ENCODE assay signal across 8 mouse cellular contexts in the genomic region with DNA sequence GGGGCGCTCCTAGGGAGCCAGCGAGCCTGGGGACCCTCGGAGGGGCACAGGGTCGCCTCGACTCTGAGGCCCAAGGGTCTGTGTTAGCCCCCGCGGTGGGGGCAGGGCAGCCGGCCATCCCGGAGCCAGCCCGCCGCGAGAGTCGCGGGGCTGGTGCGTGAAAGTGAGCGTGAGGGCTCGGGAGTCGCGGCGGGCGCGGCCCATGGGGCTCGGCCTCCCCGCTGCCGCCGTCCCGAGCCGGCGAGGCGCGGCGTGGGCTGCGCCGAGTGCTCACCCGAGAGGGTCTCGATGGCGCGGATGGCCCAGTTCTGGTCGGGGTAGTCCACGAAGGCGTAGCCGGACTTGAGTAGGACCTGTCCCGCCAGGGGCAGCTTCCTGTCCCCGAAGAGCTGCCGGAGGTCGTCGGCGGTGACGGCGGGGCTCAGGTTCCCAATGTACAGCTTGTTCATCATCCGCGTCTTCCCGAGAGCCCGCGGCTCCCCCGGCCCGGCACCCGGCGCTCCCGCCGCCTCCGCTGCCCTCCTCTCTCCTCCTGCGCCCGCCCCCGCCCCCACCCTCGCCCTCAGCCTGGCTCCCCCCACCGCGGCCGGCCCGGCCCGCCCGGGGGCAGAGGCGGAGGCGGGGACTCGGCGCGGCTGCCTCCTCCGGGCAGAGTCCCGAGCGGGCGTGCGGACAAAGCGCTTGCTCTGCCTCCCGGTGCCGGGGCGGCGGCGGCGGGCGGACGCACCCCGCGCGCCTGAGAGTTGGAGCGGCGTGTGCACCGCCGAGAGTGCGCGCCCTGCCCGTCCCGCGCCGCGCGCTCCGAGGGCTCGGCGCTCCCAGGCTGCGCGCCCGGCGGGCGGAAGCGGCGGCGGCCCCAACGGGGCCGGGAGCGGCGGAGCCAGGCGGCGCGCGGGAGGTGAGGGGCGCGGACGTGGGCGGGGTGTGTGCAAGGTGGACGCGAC. TPM values are rescaled to one million over a fixed set of nuclear protein-coding genes. Genes with fewer than 3 reads are reported as not detected.
DNase-seq lines count a peak whose midpoint lies in the region; ATAC-seq and TF ChIP-seq lines count a peak whose summit lies in the region.

Gene Igf2bp2, minus strand, starts transcription at position 788 of the 944 bp plus-strand sequence.

- TF ChIP-seq POLR2A in bone marrow macrophage, adult 2 months (IDR thresholded peaks at IDR 0.05; ENCODE audit: borderline replicate concordance, low read depth, low read length), result no peak

- no peak for TF ChIP-seq CTCF in bone marrow macrophage, adult 2 months (IDR thresholded peaks at IDR 0.05; ENCODE audit: low read depth, low read length)
- TF ChIP-seq CTCF in gastrocnemius, adult 2 months (IDR thresholded peaks at IDR 0.05), result no peak
- no peak for TF ChIP-seq CTCF in midbrain, postnatal 0 days (IDR thresholded peaks at IDR 0.05)

- H3K9me3 ChIP-seq in hindbrain, embryonic 14.5 days (ENCODE audit: control insufficient read depth, low read length), result no peaks in the 10 kb centered on the region
- H3K9me3 ChIP-seq in midbrain, postnatal 0 days (ENCODE audit: low read length), result no peaks in the 10 kb centered on the region

- H3K9ac ChIP-seq in hindbrain, embryonic 14.5 days, result peak within 1 kb of the TSS; percentile 91
- peak within 1 kb of the TSS; percentile 60 for H3K9ac ChIP-seq in midbrain, postnatal 0 days (replicated peaks; ENCODE audit: low read length, poor library complexity, severe bottlenecking)

- peak within 1 kb of the TSS; percentile 97 for H3K4me3 ChIP-seq in bone marrow macrophage, adult 2 months (ENCODE audit: insufficient read depth, low read length)
- H3K4me3 ChIP-seq in gastrocnemius, adult 2 months, result peak within 1 kb of the TSS; percentile 77
- peak within 1 kb of the TSS; percentile 93 for H3K4me3 ChIP-seq in hindbrain, embryonic 14.5 days (replicated peaks; ENCODE audit: low read length)
- H3K4me3 ChIP-seq in midbrain, postnatal 0 days (ENCODE audit: low read depth, low read length), result peak within 1 kb of the TSS; percentile 69

- intact Hi-C loops in gastrocnemius, adult 2 months (cut with DNase I), result no loop called here

- peak; percentile 5 for DNase-seq in CD4-positive, CD25-positive, alpha-beta regulatory T cell, adult 2 months (ENCODE audit: low read depth, low spot score)
- peak; percentile 81 for DNase-seq in gastrocnemius, adult 2 months
- peak; percentile 69 for DNase-seq in hindbrain, embryonic 14.5 days (ENCODE audit: low spot score)
- DNase-seq in liver, result peak; percentile 70
- DNase-seq in midbrain, postnatal 0 days (ENCODE audit: low spot score), result peak; percentile 34
- DNase-seq in thymus, postnatal 14 days, result peak; percentile 22

- H3K27me3 ChIP-seq in hindbrain, embryonic 14.5 days (ENCODE audit: control insufficient read depth, insufficient read depth, low read length), result no peaks in the 10 kb centered on the region
- H3K27me3 ChIP-seq in midbrain, postnatal 0 days (ENCODE audit: insufficient read depth, low read length), result no peaks in the 10 kb centered on the region

- no peak within 1 kb of the TSS for H3K27ac ChIP-seq in bone marrow macrophage, adult 2 months (ENCODE audit: insufficient read depth, low read depth, low read length)
- peak within 1 kb of the TSS; percentile 74 for H3K27ac ChIP-seq in gastrocnemius, adult 2 months
- H3K27ac ChIP-seq in hindbrain, embryonic 14.5 days, result peak within 1 kb of the TSS; percentile 84
- H3K27ac ChIP-seq in midbrain, postnatal 0 days (ENCODE audit: low read depth, low read length), result no peak within 1 kb of the TSS

- WGBS in hindbrain, embryonic 14.5 days, result under 1% methylated on average over 91 of the region's 131 CpGs
- 0% methylated on average over 65 of the region's 131 CpGs for WGBS in midbrain, postnatal 0 days

- no peak for ATAC-seq in CD4-positive, CD25-positive, alpha-beta regulatory T cell, adult 4 months
- ATAC-seq in hindbrain, embryonic 14.5 days (ENCODE audit: low FRiP score), result peak; percentile 82
- peak; percentile 73 for ATAC-seq in midbrain, postnatal 0 days (ENCODE audit: low FRiP score)

- H3K36me3 ChIP-seq in hindbrain, embryonic 14.5 days (replicated peaks; ENCODE audit: control insufficient read depth, insufficient read depth), result no peaks in the 10 kb centered on the region
- no peaks in the 10 kb centered on the region for H3K36me3 ChIP-seq in midbrain, postnatal 0 days (ENCODE audit: insufficient read depth, low read length)

- H3K4me1 ChIP-seq in bone marrow macrophage, adult 2 months (ENCODE audit: control insufficient read depth, insufficient read depth, low read length), result no peaks in the 10 kb centered on the region
- peaks cover 18% of the 10 kb centered on the region for H3K4me1 ChIP-seq in hindbrain, embryonic 14.5 days (replicated peaks; ENCODE audit: control insufficient read depth, insufficient read depth, low read length)
- H3K4me1 ChIP-seq in midbrain, postnatal 0 days (ENCODE audit: insufficient read depth, low read length), result peaks cover 6% of the 10 kb centered on the region; the same call in 1 of the 2 replicates

- peak within 1 kb of the TSS; percentile 70 for H3K4me2 ChIP-seq in hindbrain, embryonic 14.5 days (replicated peaks)
- peak within 1 kb of the TSS; percentile 99 for H3K4me2 ChIP-seq in midbrain, postnatal 0 days (ENCODE audit: low read depth, low read length, poor library complexity, severe bottlenecking)

RNA-seq across cellular contexts. Expression of gene Igf2bp2, which starts in this region (rescaled TPM):
- 1 to 10 TPM; 1.1 to 1.2 TPM for polyA plus RNA-seq in CD4-positive, CD25-positive, alpha-beta regulatory T cell, adult 4 months (2017; shearing (Covaris generic))
- 8.3 and 10.7 TPM in 2 replicates for polyA plus RNA-seq in bone marrow macrophage, adult 2 months (2012; ENCODE audit: insufficient read depth, insufficient read length, missing spikeins)
- 1 to 10 TPM; 1.3 to 5.2 TPM for total RNA-seq in gastrocnemius, adult 2 months (2021)
- polyA plus RNA-seq in hindbrain, embryonic 14.5 days (2014; fragmentation: Nextera tagmentation; extraction: Ambion mirVana), result 19.4 and 21.6 TPM in 2 replicates
- total RNA-seq in midbrain, postnatal 0 days (2014; rRNA removed), result 7.7 and 8.7 TPM in 2 replicates
- 4.4 and 5.5 TPM in 2 replicates for polyA plus RNA-seq in midbrain, postnatal 0 days (2015; fragmentation: Nextera tagmentation; extraction: Ambion mirVana)

Comparison
In these comparisons a context has a peak if more than half of its experiments do, and no peak if none do; other contexts are left out.
1. DNase-seq: peak in every context shown above with its lines; median percentile 81 in gastrocnemius, adult 2 months; 70 in liver; 69 in hindbrain, embryonic 14.5 days; 34 in midbrain, postnatal 0 days; 22 in thymus, postnatal 14 days; 5 in CD4-positive, CD25-positive, alpha-beta regulatory T cell, adult 2 months.
2. H3K27ac ChIP-seq: peak in gastrocnemius, adult 2 months (single experiment) and hindbrain, embryonic 14.5 days (single experiment); none in bone marrow macrophage, adult 2 months (single experiment) and midbrain, postnatal 0 days (single experiment).
3. Peak in every context shown above with its lines, with median percentiles within 50 percentile points of each other: H3K4me3 ChIP-seq.